Mouse (Mus musculus) limb, embryonic 10.5 days (tissue): Measurements from ENCODE around the gene Sel1l2. TPM values are rescaled to one million over a fixed set of nuclear protein-coding genes. Genes with fewer than 3 reads are reported as not detected.

Experiments
- DNase-seq: peaks from one replicate; pipeline ENCODE4 v3.0.0-alpha.2; 2017; ENCODE audit warnings: low spot score
- H3K27ac ChIP-seq: fragments of 300-500 bp; sonication (generic); 2 replicates; pipeline ENCODE4 v1.5.1; 2016; ENCODE audit warnings: mild to moderate bottlenecking
- H3K27me3 ChIP-seq: fragments of 300-500 bp; sonication (generic); 2 replicates; pipeline ENCODE4 v1.6.1; 2016; ENCODE audit warnings: low read depth, mild to moderate bottlenecking; ENCODE audit not compliant: poor library complexity, severe bottlenecking
- H3K36me3 ChIP-seq: fragments of 300-500 bp; sonication (generic); 2 replicates; pipeline ENCODE4 v1.6.1; 2016; ENCODE audit warnings: mild to moderate bottlenecking, moderate library complexity
- H3K4me1 ChIP-seq: fragments of 300-500 bp; sonication (generic); 2 replicates; pipeline ENCODE4 v1.6.1; 2016
- H3K4me3 ChIP-seq: fragments of 300-500 bp; sonication (generic); 2 replicates; pipeline ENCODE4 v1.5.1; 2016; ENCODE audit warnings: mild to moderate bottlenecking, moderate library complexity
- H3K9me3 ChIP-seq: fragments of 300-500 bp; sonication (generic); replicated peaks from 2 replicates; pipeline ENCODE4 v1.6.1; 2016; ENCODE audit warnings: mild to moderate bottlenecking
- WGBS: fragments of 180-500 bp; shearing (Covaris S2); methylation state at CpG from one replicate; pipeline ENCODE4 v1.1.7; 2016; 5-methylcytosine and 5-hydroxymethylcytosine counted together
- polyA plus RNA-seq: library from polyadenylated mRNA; unstranded; fragments of >200 nt; fragmentation: Nextera tagmentation; extraction: Ambion mirVana; gene quantifications from 2 replicates; pipeline ENCODE4 v1.2.1, GENCODE M21; 2016

Sel1l2 gene
- polyA plus RNA-seq = not detected in 2 replicates

- Histone ChIP-seq H3K27me3 (no peaks in the 10 kb centered on the region), H3K4me1 (0 out of 2 replicates have a peak, but pooled peaks cover 3% of the 10 kb centered on the region), H3K4me3 (no peak within 1 kb of the TSS), H3K9me3 (no peaks in the 10 kb centered on the region), H3K36me3 (no peaks in the 10 kb centered on the region), H3K27ac (no peak within 1 kb of the TSS)
- DNase-seq = no peak
- 32% methylated on average over 4 of the region's 4 CpGs for WGBS
These were observed at the start of gene Sel1l2 for GRCm38 (mm10) chr2:140389525-140389924. TSS of gene Sel1l2 (minus strand) at chr2:140389706.

GRCm38 (mm10) chr2:140439081-140439480 is 49.6 kb upstream of the Sel1l2 start:
- H3K4me1 ChIP-seq = no peaks in the 10 kb centered on the region
- WGBS = 91% methylated on average over 4 of the region's 4 CpGs
- no peak overlapping the region for H3K4me3 ChIP-seq
- no peak overlapping the region for H3K27ac ChIP-seq
- H3K27me3 ChIP-seq = no peaks in the 10 kb centered on the region
- H3K9me3 ChIP-seq = no peaks in the 10 kb centered on the region
- H3K36me3 ChIP-seq = no peaks in the 10 kb centered on the region
- no peak for DNase-seq

GRCm38 (mm10) chr2:140427283-140427682 is 37.8 kb upstream of the Sel1l2 start:
- no peak for DNase-seq
- H3K36me3 ChIP-seq = no peaks in the 10 kb centered on the region
- no peaks in the 10 kb centered on the region for H3K4me1 ChIP-seq
- 28% methylated on average over 4 of the region's 4 CpGs for WGBS
- H3K27me3 ChIP-seq = no peaks in the 10 kb centered on the region
- H3K9me3 ChIP-seq = no peaks in the 10 kb centered on the region
- H3K4me3 ChIP-seq = no peak overlapping the region
- no peak overlapping the region for H3K27ac ChIP-seq

- Histone ChIP-seq H3K36me3 (no peaks in the 10 kb centered on the region), H3K27me3 (no peaks in the 10 kb centered on the region), H3K9me3 (no peaks in the 10 kb centered on the region), H3K4me3 (no peak overlapping the region), H3K27ac (no peak overlapping the region), H3K4me1 (no peaks in the 10 kb centered on the region)
- DNase-seq = no peak
These were observed 36.3 kb upstream of the Sel1l2 start for GRCm38 (mm10) chr2:140425844-140426243.

GRCm38 (mm10) chr2:140395744-140396231 is 6.3 kb upstream of the Sel1l2 start:
- Histone ChIP-seq H3K36me3 (no peaks in the 10 kb centered on the region), H3K27me3 (peaks cover 15% of the 10 kb centered on the region), H3K4me1 (peaks cover 9% of the 10 kb centered on the region), H3K4me3 (peak overlapping the region; percentile 80), H3K27ac (peak overlapping the region; percentile 87), H3K9me3 (no peaks in the 10 kb centered on the region)
- 0% methylated on average over 46 of the region's 58 CpGs for WGBS
- peak; percentile 66 for DNase-seq

- Histone ChIP-seq H3K9me3 (no peaks in the 10 kb centered on the region), H3K36me3 (no peaks in the 10 kb centered on the region), H3K4me3 (peak within 1 kb of the TSS; percentile 80), H3K4me1 (peaks cover 9% of the 10 kb centered on the region), H3K27ac (peak within 1 kb of the TSS; percentile 87), H3K27me3 (peaks cover 15% of the 10 kb centered on the region)
- DNase-seq = peak; percentile 97
- WGBS = under 1% methylated on average over 44 of the region's 47 CpGs
These were observed 5.7 kb upstream of the Sel1l2 start, which contains the start of gene Macrod2 for GRCm38 (mm10) chr2:140395179-140395578. TSS of gene Macrod2 (plus strand) at chr2:140395309.

- H3K4me1 ChIP-seq = no peaks in the 10 kb centered on the region
- no peak for DNase-seq
- H3K27me3 ChIP-seq = no peaks in the 10 kb centered on the region
- no peak overlapping the region for H3K4me3 ChIP-seq
- no peak overlapping the region for H3K27ac ChIP-seq
- no peaks in the 10 kb centered on the region for H3K36me3 ChIP-seq
- WGBS = 88% methylated on average over 1 of the region's 1 CpGs
- no peaks in the 10 kb centered on the region for H3K9me3 ChIP-seq
These were observed 24.7 kb downstream of the Sel1l2 start for GRCm38 (mm10) chr2:140364804-140365203.

GRCm38 (mm10) chr2:140359905-140360304 is 29.6 kb downstream of the Sel1l2 start:
- Histone ChIP-seq H3K27ac (no peak overlapping the region), H3K27me3 (no peaks in the 10 kb centered on the region), H3K9me3 (no peaks in the 10 kb centered on the region), H3K4me1 (no peaks in the 10 kb centered on the region), H3K36me3 (no peaks in the 10 kb centered on the region), H3K4me3 (no peak overlapping the region)
- DNase-seq = no peak
- 52% methylated on average over 2 of the region's 2 CpGs for WGBS

GRCm38 (mm10) chr2:140342394-140342793 is 47.1 kb downstream of the Sel1l2 start:
- no peaks in the 10 kb centered on the region for H3K9me3 ChIP-seq
- H3K4me1 ChIP-seq = no peaks in the 10 kb centered on the region
- no peak overlapping the region for H3K4me3 ChIP-seq
- H3K27me3 ChIP-seq = no peaks in the 10 kb centered on the region
- H3K27ac ChIP-seq = no peak overlapping the region
- no peak for DNase-seq
- H3K36me3 ChIP-seq = no peaks in the 10 kb centered on the region
- 84% methylated on average over 7 of the region's 7 CpGs for WGBS

GRCm38 (mm10) chr2:140330508-140331306 is 58.8 kb downstream of the Sel1l2 start:
- H3K27me3 ChIP-seq = no peaks in the 10 kb centered on the region
- H3K4me1 ChIP-seq = no peaks in the 10 kb centered on the region
- H3K36me3 ChIP-seq = no peaks in the 10 kb centered on the region
- 86% methylated on average over 5 of the region's 5 CpGs for WGBS
- H3K9me3 ChIP-seq = no peaks in the 10 kb centered on the region
- no peak overlapping the region for H3K4me3 ChIP-seq
- H3K27ac ChIP-seq = no peak overlapping the region
- DNase-seq = no peak

- peaks cover 18% of the 10 kb centered on the region for H3K4me1 ChIP-seq
- H3K9me3 ChIP-seq = no peaks in the 10 kb centered on the region
- H3K27me3 ChIP-seq = no peaks in the 10 kb centered on the region
- DNase-seq = peak; percentile 34
- no peaks in the 10 kb centered on the region for H3K36me3 ChIP-seq
- WGBS = 57% methylated on average over 3 of the region's 3 CpGs
- H3K27ac ChIP-seq = peak overlapping the region; percentile 53; the same call in 1 of the 2 replicates
- no peak overlapping the region for H3K4me3 ChIP-seq
These were observed 86.4 kb downstream of the Sel1l2 start for GRCm38 (mm10) chr2:140302976-140303708.

- Histone ChIP-seq H3K4me1 (peaks cover 10% of the 10 kb centered on the region), H3K27ac (0 out of 2 replicates have a peak overlapping the region, but pooled peaks have one; percentile 58), H3K9me3 (no peaks in the 10 kb centered on the region), H3K4me3 (no peak overlapping the region), H3K27me3 (no peaks in the 10 kb centered on the region), H3K36me3 (no peaks in the 10 kb centered on the region)
- WGBS = 13% methylated on average over 4 of the region's 4 CpGs
- DNase-seq = peak; percentile 51
These were observed 92.4 kb downstream of the Sel1l2 start for GRCm38 (mm10) chr2:140297155-140297554.

GRCm38 (mm10) chr2:140293820-140294219 is 95.7 kb downstream of the Sel1l2 start:
- Histone ChIP-seq H3K4me1 (peaks cover 10% of the 10 kb centered on the region), H3K4me3 (no peak overlapping the region), H3K9me3 (no peaks in the 10 kb centered on the region), H3K27ac (no peak overlapping the region), H3K36me3 (no peaks in the 10 kb centered on the region), H3K27me3 (no peaks in the 10 kb centered on the region)
- 98% methylated on average over 2 of the region's 2 CpGs for WGBS
- DNase-seq = no peak
